Mouse (Mus musculus): ENCODE data around the gene Gm28539. TPM values are rescaled to one million over a fixed set of nuclear protein-coding genes. Genes with fewer than 3 reads are reported as not detected.
"Not testable (repeated sequence)": the region's sequence is repeated elsewhere in the genome, so short reads cannot be mapped to it uniquely, and the experiment has no call there.

Gene Gm28539
- polyA plus RNA-seq, 1 experiment from 2014 or later = 0.17 TPM

DNA sequence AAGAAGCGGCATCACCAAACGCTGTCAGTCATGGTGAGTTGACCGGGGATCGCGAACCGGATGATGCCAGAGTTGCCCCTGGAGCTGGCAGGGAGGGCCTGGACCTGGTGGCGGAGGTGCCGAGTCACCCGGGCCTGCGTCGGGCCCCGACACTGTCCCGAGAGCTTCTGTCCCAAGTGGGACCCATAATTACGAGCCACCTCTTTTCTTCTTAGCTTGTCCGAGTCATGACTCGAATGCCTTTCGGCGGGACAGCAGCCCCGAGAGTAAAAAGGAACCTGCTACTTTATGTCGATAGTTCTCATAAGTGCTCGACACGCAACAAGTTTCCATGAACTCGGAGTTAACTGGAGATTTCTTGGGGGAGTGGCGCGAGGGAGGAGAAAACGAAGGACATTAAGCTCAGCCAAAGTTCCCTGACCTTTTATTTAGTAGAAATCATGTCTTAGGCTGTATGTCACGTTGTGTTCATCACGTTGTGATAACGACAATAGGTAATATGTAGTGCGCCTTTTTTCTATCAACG is 23.9 kb upstream of the Gm28539 start:
- Histone ChIP-seq H3K9ac (peak overlapping the region; percentile 82), H3K27ac (peak overlapping the region; percentile 79), H3K4me2 (peak overlapping the region; percentile 83), H3K27me3 (replicated peaks) (no peaks in the 10 kb centered on the region), H3K4me3 (peak overlapping the region; percentile 97), H3K4me1 (peaks cover 12% of the 10 kb centered on the region), H3K9me3 (no peaks in the 10 kb centered on the region), H3K36me3 (replicated peaks) (peaks cover 18% of the 10 kb centered on the region)
- ATAC-seq (replicated peaks) = peak; percentile 69
- 2% methylated on average over 31 of the region's 31 CpGs for WGBS

DNA sequence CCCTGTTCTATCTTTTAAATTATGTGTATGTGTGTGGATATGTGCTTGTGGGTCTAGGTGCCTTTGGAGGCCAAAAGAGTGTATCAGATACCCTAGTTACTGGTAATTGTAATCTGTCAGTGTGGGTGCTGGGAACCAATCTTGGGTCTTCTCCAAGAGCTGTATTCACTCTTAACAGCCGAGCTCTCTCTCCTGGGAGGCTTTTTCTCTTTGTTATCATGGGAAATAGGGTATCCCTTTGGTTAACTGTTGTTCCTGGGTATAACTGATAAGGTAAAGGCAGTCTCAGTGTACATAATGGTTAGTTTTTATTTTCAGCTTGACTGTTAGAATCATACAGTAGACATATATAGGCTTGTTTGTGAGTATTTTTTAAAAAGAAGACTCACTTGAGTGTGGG is 14.0 kb upstream of the Gm28539 start:
- no peak for ATAC-seq (replicated peaks)
- H3K36me3 ChIP-seq (replicated peaks) = peaks cover 77% of the 10 kb centered on the region
- H3K27me3 ChIP-seq (replicated peaks) = no peaks in the 10 kb centered on the region
- WGBS = 87% methylated on average over 1 of the region's 1 CpGs
- no peak overlapping the region for H3K27ac ChIP-seq
- H3K4me3 ChIP-seq = no peak overlapping the region
- H3K9ac ChIP-seq = no peak overlapping the region
- no peaks in the 10 kb centered on the region for H3K9me3 ChIP-seq
- H3K4me2 ChIP-seq = no peak overlapping the region
- H3K4me1 ChIP-seq = no peaks in the 10 kb centered on the region

DNA sequence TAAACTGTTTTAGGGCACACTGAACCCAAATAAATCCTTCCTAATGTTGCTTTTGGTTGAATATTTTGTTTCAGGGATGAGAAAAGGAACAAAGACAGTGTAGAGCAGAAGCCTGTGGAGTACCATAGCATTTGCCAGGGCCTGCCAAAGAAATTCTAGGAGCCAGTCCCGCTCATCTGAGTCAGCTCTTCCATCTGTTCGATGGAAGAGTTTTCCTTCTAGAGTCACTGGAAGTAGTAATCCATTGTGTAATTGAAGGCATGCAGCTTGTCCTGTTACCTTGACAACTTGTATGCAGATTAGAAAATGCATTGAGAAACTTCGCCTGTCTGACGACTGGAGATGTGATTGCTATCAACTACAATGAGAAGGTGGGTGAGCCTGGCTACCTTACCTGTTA is 13.5 kb upstream of the Gm28539 start:
- ATAC-seq (replicated peaks) = no peak
- Histone ChIP-seq H3K27me3 (replicated peaks) (no peaks in the 10 kb centered on the region), H3K36me3 (replicated peaks) (peaks cover 81% of the 10 kb centered on the region), H3K4me3 (no peak overlapping the region), H3K9me3 (no peaks in the 10 kb centered on the region), H3K4me1 (no peaks in the 10 kb centered on the region), H3K9ac (no peak overlapping the region), H3K4me2 (no peak overlapping the region), H3K27ac (no peak overlapping the region)
- WGBS = 66% methylated on average over 4 of the region's 4 CpGs

DNA sequence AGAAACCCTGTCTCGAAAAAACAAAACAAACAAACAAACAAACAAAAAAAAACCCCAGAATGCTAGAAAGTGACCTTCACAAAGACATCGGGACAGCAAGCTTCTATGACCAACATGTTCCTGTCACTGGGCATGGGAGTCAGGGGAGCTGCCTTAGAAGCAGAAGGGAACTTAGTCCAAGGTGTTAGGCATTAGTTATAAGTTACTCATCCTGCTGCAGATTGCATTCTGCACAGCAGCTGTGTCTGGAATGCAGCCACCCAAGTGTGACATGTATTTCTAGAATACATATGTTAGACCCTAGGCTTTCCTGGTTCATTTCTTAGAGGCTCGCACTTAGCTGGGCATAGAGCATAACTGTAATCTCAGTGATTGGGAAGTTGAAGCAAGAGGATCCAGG is 7.8 kb upstream of the Gm28539 start:
- Histone ChIP-seq H3K27ac (no peak overlapping the region), H3K4me2 (no peak overlapping the region), H3K4me3 (no peak overlapping the region), H3K9ac (no peak overlapping the region), H3K4me1 (no peaks in the 10 kb centered on the region), H3K9me3 (no peaks in the 10 kb centered on the region), H3K36me3 (replicated peaks) (peaks cover 66% of the 10 kb centered on the region), H3K27me3 (replicated peaks) (no peaks in the 10 kb centered on the region)
- ATAC-seq (replicated peaks) = no peak
- 94% methylated on average over 3 of the region's 3 CpGs for WGBS

DNA sequence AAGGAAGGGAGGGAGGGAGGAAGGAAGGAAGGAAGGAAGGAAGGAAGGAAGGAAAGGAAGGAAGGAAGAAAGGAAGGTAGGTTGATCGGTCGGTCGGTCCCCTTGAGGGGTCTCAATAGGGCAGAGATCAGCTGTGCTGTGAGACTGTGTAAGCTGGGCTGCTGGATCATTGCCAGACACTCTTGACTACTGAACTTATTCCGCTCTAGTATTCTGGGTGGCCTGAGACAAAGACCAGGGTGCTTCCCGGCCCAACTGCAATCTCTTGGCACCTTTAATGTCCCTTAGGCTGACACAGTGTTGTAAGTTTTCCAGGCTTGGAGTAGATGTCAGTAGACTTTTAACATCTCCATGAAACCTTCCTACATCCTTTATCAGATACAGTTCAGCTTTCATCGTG is 7.3 kb upstream of the Gm28539 start:
- no peak overlapping the region for H3K9ac ChIP-seq
- no peaks in the 10 kb centered on the region for H3K9me3 ChIP-seq
- ATAC-seq (replicated peaks) = no peak
- WGBS = 95% methylated on average over 6 of the region's 6 CpGs
- H3K27me3 ChIP-seq (replicated peaks) = no peaks in the 10 kb centered on the region
- H3K27ac ChIP-seq = no peak overlapping the region
- H3K4me1 ChIP-seq = no peaks in the 10 kb centered on the region
- H3K36me3 ChIP-seq (replicated peaks) = peaks cover 64% of the 10 kb centered on the region
- H3K4me2 ChIP-seq = no peak overlapping the region
- H3K4me3 ChIP-seq = no peak overlapping the region

DNA sequence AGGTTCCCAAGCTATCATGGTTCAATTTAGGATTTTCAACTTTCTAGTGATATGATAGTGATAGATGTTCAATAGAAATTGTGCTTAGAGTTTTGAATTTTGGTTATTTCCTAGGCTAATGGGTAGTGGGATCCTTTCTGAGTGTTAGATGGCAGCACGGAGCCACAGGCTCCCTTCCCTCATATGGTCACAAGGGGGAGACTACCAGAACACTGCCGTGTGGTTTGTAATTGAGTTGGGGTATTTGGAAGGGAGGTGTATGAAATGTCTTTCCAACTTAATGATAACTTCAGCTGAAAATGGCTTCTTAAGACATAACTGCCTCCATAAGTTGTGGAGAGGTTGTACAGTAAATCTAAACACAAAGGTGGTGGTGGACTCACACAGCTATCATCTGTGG is 2.9 kb upstream of the Gm28539 start:
- Histone ChIP-seq H3K36me3 (replicated peaks) (peaks cover 27% of the 10 kb centered on the region), H3K9me3 (no peaks in the 10 kb centered on the region), H3K4me3 (no peak overlapping the region), H3K4me2 (no peak overlapping the region), H3K27ac (no peak overlapping the region), H3K27me3 (replicated peaks) (no peaks in the 10 kb centered on the region), H3K9ac (no peak overlapping the region), H3K4me1 (peaks cover 14% of the 10 kb centered on the region)
- 80% methylated on average over 2 of the region's 2 CpGs for WGBS
- ATAC-seq (replicated peaks) = no peak

DNA sequence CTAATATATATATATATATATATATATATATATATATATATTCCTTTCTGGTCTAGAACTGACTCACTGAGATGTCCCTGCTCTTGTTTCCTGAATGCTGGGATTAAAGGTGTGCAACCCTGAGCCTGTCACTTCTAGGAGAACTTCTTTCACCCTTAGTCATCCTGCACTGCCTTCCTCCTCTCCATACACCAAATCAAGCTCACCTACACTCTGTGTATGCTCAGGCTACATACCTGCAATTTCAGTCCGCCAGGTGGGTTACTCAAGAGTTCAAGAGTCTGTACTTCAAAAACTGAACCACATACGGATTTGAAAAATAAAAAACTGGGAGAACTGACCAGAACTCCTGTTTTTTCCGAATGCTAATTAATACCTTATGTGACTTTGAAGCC is 314 bp upstream of the Gm28539 start:
- Histone ChIP-seq H3K9ac (peak overlapping the region; percentile 80; the same call in 1 of the 2 replicates), H3K4me3 (peak overlapping the region; percentile 74), H3K27ac (no peak overlapping the region), H3K36me3 (replicated peaks) (peaks cover 12% of the 10 kb centered on the region), H3K4me2 (peak overlapping the region; percentile 76), H3K4me1 (peaks cover 14% of the 10 kb centered on the region), H3K27me3 (replicated peaks) (no peaks in the 10 kb centered on the region), H3K9me3 (no peaks in the 10 kb centered on the region)
- ATAC-seq (replicated peaks) = peak; percentile 67
- WGBS = 27% methylated on average over 3 of the region's 3 CpGs

DNA sequence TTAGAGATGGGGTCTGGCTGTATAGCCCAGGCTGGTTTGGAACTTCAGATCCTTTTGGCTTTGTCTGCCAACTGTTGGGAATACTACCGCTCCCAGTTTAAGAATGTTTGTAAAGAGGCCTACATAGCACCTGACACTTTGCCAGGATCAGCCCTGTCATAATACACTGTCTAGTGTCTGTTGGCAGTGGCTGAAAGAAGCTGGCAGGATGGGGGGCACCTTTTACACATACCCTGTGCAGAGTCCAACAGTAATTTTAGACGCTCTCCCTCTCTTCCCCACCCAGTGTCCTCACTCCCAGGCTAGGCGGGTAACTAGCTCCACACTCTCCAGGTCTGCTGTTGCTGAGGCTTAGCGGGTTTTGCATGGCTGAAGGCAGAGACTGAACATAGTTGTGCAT is 2.0 kb downstream of the Gm28539 start:
- Histone ChIP-seq H3K4me3 (no peak overlapping the region), H3K9ac (no peak overlapping the region), H3K4me2 (no peak overlapping the region), H3K27ac (no peak overlapping the region), H3K36me3 (replicated peaks) (no peaks in the 10 kb centered on the region; the same call in 1 of the 2 replicates), H3K4me1 (peaks cover 14% of the 10 kb centered on the region), H3K9me3 (no peaks in the 10 kb centered on the region), H3K27me3 (replicated peaks) (no peaks in the 10 kb centered on the region)
- 95% methylated on average over 4 of the region's 4 CpGs for WGBS
- no peak for ATAC-seq (replicated peaks)

DNA sequence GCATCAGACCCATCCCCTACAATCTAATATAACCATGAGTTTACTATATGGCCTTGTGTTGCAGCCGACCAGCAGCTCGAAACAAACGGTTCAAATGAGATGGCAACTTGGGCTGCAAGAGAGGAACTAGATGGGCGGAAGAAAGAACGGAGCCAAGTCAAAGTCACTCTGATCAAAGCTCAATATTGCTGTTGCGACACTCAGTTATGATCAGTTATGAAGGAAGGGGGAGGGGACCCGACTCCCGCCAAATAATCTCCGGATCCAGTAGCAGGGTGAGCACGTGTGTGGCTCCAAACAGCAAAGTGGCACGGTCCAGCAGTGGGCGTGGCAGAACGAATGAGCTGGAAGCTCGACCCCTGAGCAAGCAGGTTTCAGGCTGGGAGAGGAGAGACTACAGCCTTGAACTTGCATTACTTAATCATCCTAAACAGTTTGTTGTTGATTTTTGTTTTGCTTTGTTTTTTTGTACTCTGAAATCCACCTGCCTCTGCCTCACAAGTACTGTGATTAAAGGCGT is 10.0 kb downstream of the Gm28539 start:
- no peak overlapping the region for H3K27ac ChIP-seq
- no peaks in the 10 kb centered on the region for H3K4me1 ChIP-seq
- H3K4me2 ChIP-seq = no peak overlapping the region
- H3K4me3 ChIP-seq = no peak overlapping the region
- no peaks in the 10 kb centered on the region for H3K9me3 ChIP-seq
- ATAC-seq (replicated peaks) = no peak
- H3K27me3 ChIP-seq (replicated peaks) = no peaks in the 10 kb centered on the region
- 89% methylated on average over 15 of the region's 15 CpGs for WGBS
- H3K36me3 ChIP-seq (replicated peaks) = no peaks in the 10 kb centered on the region
- H3K9ac ChIP-seq = no peak overlapping the region

DNA sequence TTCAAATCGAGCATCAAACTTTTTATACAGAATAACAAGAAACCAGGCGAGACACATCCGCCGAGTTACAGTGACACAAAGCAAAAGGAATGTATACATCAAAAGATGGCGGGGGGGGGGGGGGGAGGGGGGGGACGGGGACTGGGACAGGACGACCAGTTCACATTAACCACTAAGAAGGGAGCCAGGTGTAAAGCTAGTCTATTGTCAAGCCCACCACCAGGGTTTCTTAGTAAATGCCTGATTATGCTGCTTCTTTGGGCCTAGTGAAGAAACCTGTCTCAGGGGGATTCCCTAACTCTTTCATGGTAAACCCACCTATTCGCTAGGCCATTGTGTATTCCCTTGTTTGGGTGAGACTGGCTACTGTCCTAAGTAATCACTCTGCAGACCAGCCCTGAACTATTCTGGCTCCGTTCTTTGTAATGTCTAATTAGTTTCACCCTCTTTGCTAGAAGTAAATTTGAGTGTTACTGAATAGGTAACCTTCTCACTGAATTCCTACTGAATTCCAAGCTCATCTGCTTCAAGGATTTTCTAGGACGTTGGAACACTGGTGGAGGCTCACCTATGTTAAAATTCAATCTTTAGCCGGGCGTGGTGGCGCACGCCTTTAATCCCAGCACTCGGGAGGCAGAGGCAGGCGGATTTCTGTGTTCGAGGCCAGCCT is 13.3 kb downstream of the Gm28539 start:
- not testable (repeated sequence) for H3K27me3 ChIP-seq (replicated peaks); H3K36me3 ChIP-seq (replicated peaks); H3K4me3 ChIP-seq; H3K9ac ChIP-seq; H3K27ac ChIP-seq; ATAC-seq (replicated peaks); H3K4me2 ChIP-seq; H3K9me3 ChIP-seq; H3K4me1 ChIP-seq
- WGBS = 90% methylated on average over 16 of the region's 17 CpGs

DNA sequence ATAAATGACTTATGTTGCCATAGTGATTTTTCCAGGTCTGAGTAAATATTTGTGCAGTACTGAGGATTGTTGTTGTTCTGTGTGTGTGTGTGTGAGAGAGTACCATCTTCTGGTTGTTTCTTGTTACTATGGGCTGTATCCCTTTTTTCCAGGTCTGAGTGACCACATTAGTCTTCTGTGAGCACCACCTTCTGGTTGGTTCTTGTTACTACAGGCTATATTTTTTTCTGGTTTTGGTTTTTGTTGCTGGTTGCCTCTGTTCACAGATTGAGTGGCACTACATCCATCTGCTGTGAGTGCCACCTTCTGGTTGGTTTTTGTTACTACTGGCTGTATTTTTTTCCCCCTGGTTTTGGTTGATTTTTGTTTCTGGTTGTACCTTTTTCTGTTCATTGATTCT is 22.2 kb downstream of the Gm28539 start:
- Histone ChIP-seq H3K27ac (no peak overlapping the region), H3K36me3 (replicated peaks) (no peaks in the 10 kb centered on the region), H3K4me1 (no peaks in the 10 kb centered on the region), H3K9ac (no peak overlapping the region), H3K4me3 (no peak overlapping the region), H3K9me3 (no peaks in the 10 kb centered on the region), H3K27me3 (replicated peaks) (no peaks in the 10 kb centered on the region), H3K4me2 (no peak overlapping the region)
- peak; percentile 48; the same call in 1 of the 2 replicates for ATAC-seq (replicated peaks)

DNA sequence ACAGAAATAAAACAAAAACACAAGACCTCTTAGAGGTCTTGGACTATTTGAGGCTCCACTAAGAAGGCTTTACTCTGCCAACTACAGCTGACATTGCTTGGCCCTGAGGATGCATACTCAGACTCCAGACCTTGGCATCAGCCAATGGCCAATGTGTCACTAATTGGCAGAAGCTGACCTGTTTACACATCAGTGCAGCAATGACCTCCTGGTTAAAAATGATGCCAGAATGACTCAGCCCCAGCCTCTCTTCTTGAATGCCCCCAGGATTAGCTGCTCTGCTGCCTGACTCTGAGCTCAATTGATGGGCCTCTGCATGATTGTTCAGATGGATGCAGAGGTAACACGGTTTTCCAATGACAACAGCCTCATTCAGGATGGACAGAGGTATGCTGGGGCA is 23.8 kb downstream of the Gm28539 start:
- Histone ChIP-seq H3K27ac (no peak overlapping the region), H3K36me3 (replicated peaks) (no peaks in the 10 kb centered on the region), H3K4me3 (no peak overlapping the region), H3K4me2 (no peak overlapping the region), H3K9me3 (no peaks in the 10 kb centered on the region), H3K4me1 (no peaks in the 10 kb centered on the region), H3K9ac (no peak overlapping the region), H3K27me3 (replicated peaks) (no peaks in the 10 kb centered on the region)
- ATAC-seq (replicated peaks) = no peak
- WGBS = 66% methylated on average over 1 of the region's 1 CpGs

DNA sequence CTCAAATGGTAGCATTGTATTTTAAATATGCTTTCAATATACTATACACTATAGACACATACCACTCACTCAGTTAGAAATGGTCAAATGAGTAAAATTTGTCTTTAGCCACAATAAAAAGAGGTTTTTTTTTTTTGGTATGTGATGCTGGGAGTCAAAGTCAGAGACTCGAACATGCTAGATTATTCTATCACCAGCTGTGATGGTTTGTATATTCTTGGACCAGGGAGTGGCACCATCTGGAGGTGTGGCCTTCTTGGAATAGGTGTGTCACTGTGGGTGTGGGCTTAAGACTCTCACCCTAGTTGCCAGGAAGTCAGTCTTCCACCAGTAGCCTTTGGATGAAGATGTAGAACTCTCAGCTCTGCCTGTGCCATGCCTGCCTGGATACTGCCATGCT is 34.1 kb downstream of the Gm28539 start:
- not testable (repeated sequence) for H3K27me3 ChIP-seq (replicated peaks); ATAC-seq (replicated peaks); H3K4me3 ChIP-seq; H3K9me3 ChIP-seq; H3K27ac ChIP-seq; H3K4me2 ChIP-seq; H3K4me1 ChIP-seq; H3K9ac ChIP-seq
- H3K36me3 ChIP-seq (replicated peaks) = peaks cover 27% of the 10 kb centered on the region; the same call in 1 of the 2 replicates
- 87% methylated on average over 1 of the region's 1 CpGs for WGBS
